Mouse (Mus musculus) megakaryocyte, embryonic 14.5 days (primary cell): ENCODE measurements around the gene Ppt2. TPM values are rescaled to one million over a fixed set of nuclear protein-coding genes. Genes with fewer than 3 reads are reported as not detected.

ENCODE experiments used
- H3K27me3 ChIP-seq: replicated peaks from 2 replicates; pipeline ENCODE3; 2012; ENCODE audit warnings: inconsistent platforms
- H3K36me3 ChIP-seq: replicated peaks from 2 replicates; pipeline ENCODE3; 2012; ENCODE audit warnings: low read length, inconsistent platforms, mixed read lengths
- H3K4me1 ChIP-seq: 2 replicates; pipeline ENCODE4 v1.6.1; 2012; ENCODE audit warnings: inconsistent platforms
- H3K4me3 ChIP-seq: replicated peaks from 2 replicates; pipeline ENCODE3; 2012; ENCODE audit warnings: moderate library complexity, mild to moderate bottlenecking, inconsistent platforms
- H3K9me3 ChIP-seq: 2 replicates; pipeline ENCODE4 v1.6.1; 2012; ENCODE audit warnings: inconsistent platforms
- FLI1 ChIP-seq: IDR thresholded peaks from 2 replicates; pipeline ENCODE4 v1.6.1; 2012; ENCODE audit warnings: low read length, inconsistent platforms, mixed read lengths
- GATA1 ChIP-seq: IDR thresholded peaks from 3 replicates; pipeline ENCODE4 v1.6.1; 2012; ENCODE audit warnings: mixed read lengths, low read length, inconsistent platforms, borderline replicate concordance
- polyA plus RNA-seq: library from polyadenylated mRNA; stranded (reverse); fragments of >175 nt; gene quantifications from 2 replicates; pipeline ENCODE4 v1.2.3, GENCODE M21; 2012; ENCODE audit warnings: low replicate concordance; ENCODE audit not compliant: insufficient read depth

The Ppt2 gene
- polyA plus RNA-seq = 40.9 and 74.9 TPM in 2 replicates

- Histone ChIP-seq H3K4me1 (peaks cover 67% of the 10 kb centered on the region), H3K36me3 (peaks cover 24% of the 10 kb centered on the region), H3K9me3 (no peaks in the 10 kb centered on the region), H3K4me3 (peak within 1 kb of the TSS; percentile 94), H3K27me3 (peaks cover 55% of the 10 kb centered on the region)
- TF ChIP-seq GATA1 = no peak
- no peak for TF ChIP-seq FLI1
These were observed at the start of gene Ppt2 for GRCm38 (mm10) chr17:34627943-34628643. Ppt2 (minus strand) TSS chr17:34628510.

GRCm38 (mm10) chr17:34676671-34677070 lies 48.4 kb upstream of the Ppt2 start:
- Histone ChIP-seq H3K36me3 (no peaks in the 10 kb centered on the region), H3K4me3 (no peak overlapping the region), H3K9me3 (peaks cover 10% of the 10 kb centered on the region), H3K27me3 (peaks cover 90% of the 10 kb centered on the region), H3K4me1 (peaks cover 30% of the 10 kb centered on the region)
- TF ChIP-seq FLI1 (no peak), GATA1 (no peak)

GRCm38 (mm10) chr17:34676093-34676460 lies 47.8 kb upstream of the Ppt2 start:
- Histone ChIP-seq H3K4me1 (peaks cover 29% of the 10 kb centered on the region), H3K36me3 (no peaks in the 10 kb centered on the region), H3K27me3 (peaks cover 90% of the 10 kb centered on the region), H3K4me3 (no peak overlapping the region), H3K9me3 (peaks cover 15% of the 10 kb centered on the region)
- no peak for TF ChIP-seq FLI1
- TF ChIP-seq GATA1 = no peak

GRCm38 (mm10) chr17:34675205-34676092 lies 47.1 kb upstream of the Ppt2 start:
- peaks cover 91% of the 10 kb centered on the region for H3K27me3 ChIP-seq
- H3K9me3 ChIP-seq = peaks cover 15% of the 10 kb centered on the region
- H3K4me3 ChIP-seq = no peak overlapping the region
- TF ChIP-seq FLI1 (no peak), GATA1 (no peak)
- peaks cover 24% of the 10 kb centered on the region; the same call in 1 of the 2 replicates for H3K4me1 ChIP-seq
- no peaks in the 10 kb centered on the region for H3K36me3 ChIP-seq

GRCm38 (mm10) chr17:34674524-34675204 lies 46.4 kb upstream of the Ppt2 start:
- H3K4me1 ChIP-seq = peaks cover 19% of the 10 kb centered on the region; the same call in 1 of the 2 replicates
- H3K4me3 ChIP-seq = no peak overlapping the region
- peaks cover 92% of the 10 kb centered on the region for H3K27me3 ChIP-seq
- TF ChIP-seq GATA1 (no peak), FLI1 (no peak)
- no peaks in the 10 kb centered on the region for H3K36me3 ChIP-seq
- H3K9me3 ChIP-seq = peaks cover 15% of the 10 kb centered on the region

- Histone ChIP-seq H3K36me3 (no peaks in the 10 kb centered on the region), H3K27me3 (peaks cover 83% of the 10 kb centered on the region)
- no peak for TF ChIP-seq FLI1
- no peak for TF ChIP-seq GATA1
These were observed 44.8 kb upstream of the Ppt2 start for GRCm38 (mm10) chr17:34673139-34673538.

GRCm38 (mm10) chr17:34672246-34672792 lies 44.0 kb upstream of the Ppt2 start:
- peaks cover 19% of the 10 kb centered on the region; the same call in 1 of the 2 replicates for H3K4me1 ChIP-seq
- TF ChIP-seq GATA1 (no peak), FLI1 (no peak)
- H3K9me3 ChIP-seq = peaks cover 22% of the 10 kb centered on the region
- H3K27me3 ChIP-seq = peaks cover 86% of the 10 kb centered on the region
- H3K36me3 ChIP-seq = no peaks in the 10 kb centered on the region
- H3K4me3 ChIP-seq = peak overlapping the region; percentile 50

More at GRCm38 (mm10) chr17:34673139-34673538, 44.8 kb upstream of the Ppt2 start:
- H3K4me3 ChIP-seq = no peak overlapping the region
- peaks cover 15% of the 10 kb centered on the region for H3K9me3 ChIP-seq
- H3K4me1 ChIP-seq = peaks cover 19% of the 10 kb centered on the region; the same call in 1 of the 2 replicates

- Histone ChIP-seq H3K9me3 (peaks cover 22% of the 10 kb centered on the region), H3K27me3 (peaks cover 80% of the 10 kb centered on the region), H3K4me1 (peaks cover 19% of the 10 kb centered on the region; the same call in 1 of the 2 replicates), H3K36me3 (no peaks in the 10 kb centered on the region), H3K4me3 (peak overlapping the region; percentile 56)
- no peak for TF ChIP-seq FLI1
- no peak for TF ChIP-seq GATA1
These were observed 43.1 kb upstream of the Ppt2 start for GRCm38 (mm10) chr17:34671151-34672066.
